Mouse (Mus musculus) E14TG2a.4 (cell line): ENCODE data around the gene Rassf2.

Experiments used
- CTCF ChIP-seq: conservative IDR thresholded peaks from 2 replicates; pipeline ENCODE4 v1.5.1; 2014; ENCODE audit warnings: low read length
- NANOG ChIP-seq: IDR thresholded peaks from 2 replicates; pipeline ENCODE4 v1.6.1; 2014; ENCODE audit warnings: borderline replicate concordance, low read length, mixed read lengths

DNA sequence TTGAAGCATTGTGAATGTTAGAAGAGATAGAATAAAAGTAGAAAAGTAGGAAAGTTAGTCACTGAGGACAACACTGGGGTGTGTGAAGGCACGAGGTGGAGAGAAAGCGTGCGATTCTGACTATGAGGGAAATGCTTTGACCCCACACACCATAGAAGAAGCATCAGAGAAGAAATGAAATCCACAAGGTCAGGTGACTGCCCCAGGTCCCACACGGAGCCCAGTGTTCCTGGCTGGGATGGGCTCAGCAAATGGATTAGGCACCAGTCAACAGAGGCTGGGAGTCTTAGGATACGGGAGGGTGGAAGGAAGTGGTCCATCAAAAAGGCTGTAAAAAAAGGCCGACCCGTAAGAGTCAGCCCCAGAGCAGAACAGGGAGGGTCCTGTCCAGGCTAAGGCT, 9.6 kb downstream of the Rassf2 start:
- TF ChIP-seq CTCF: no peak
- TF ChIP-seq NANOG: no peak
